Mouse (Mus musculus) ES-Bruce4 (cell line): Measurements from ENCODE around the gene Csf2rb2. TPM values are rescaled to one million over a fixed set of nuclear protein-coding genes. Genes with fewer than 3 reads are reported as not detected.

ENCODE experiments used
- H3K27ac ChIP-seq: 2 replicates; pipeline ENCODE4 v1.5.1; 2012; ENCODE audit warnings: low read length, inconsistent platforms; ENCODE audit not compliant: insufficient read depth
- H3K27me3 ChIP-seq: 2 replicates; pipeline ENCODE4 v1.6.1; 2012; ENCODE audit warnings: mild to moderate bottlenecking, low read length, inconsistent platforms; ENCODE audit not compliant: control insufficient read depth, poor library complexity, insufficient read depth, severe bottlenecking
- H3K36me3 ChIP-seq: 2 replicates; pipeline ENCODE4 v1.6.1; 2012; ENCODE audit warnings: inconsistent platforms, mild to moderate bottlenecking, low read length, moderate library complexity; ENCODE audit not compliant: control insufficient read depth, poor library complexity, insufficient read depth, severe bottlenecking
- H3K4me1 ChIP-seq: one replicate; pipeline ENCODE4 v1.8.1; 2011; ENCODE audit warnings: low read length; ENCODE audit not compliant: control insufficient read depth, insufficient read depth
- H3K4me3 ChIP-seq: 2 replicates; pipeline ENCODE4 v1.5.1; 2011; ENCODE audit warnings: low read depth, mild to moderate bottlenecking, low read length
- H3K9ac ChIP-seq: 2 replicates; pipeline ENCODE4 v1.6.1; 2012; ENCODE audit warnings: low read depth, mild to moderate bottlenecking, inconsistent platforms; ENCODE audit not compliant: poor library complexity, severe bottlenecking
- H3K9me3 ChIP-seq: replicated peaks from 2 replicates; pipeline ENCODE4 v1.6.1; 2012; ENCODE audit warnings: mild to moderate bottlenecking, low read length, inconsistent platforms; ENCODE audit not compliant: control insufficient read depth, poor library complexity, insufficient read depth, severe bottlenecking
- CTCF ChIP-seq: IDR thresholded peaks from one replicate; pipeline ENCODE4 v1.8.1; 2011; ENCODE audit warnings: low read depth, low read length
- EP300 ChIP-seq: IDR thresholded peaks from 2 replicates; pipeline ENCODE4 v1.6.1; 2011; ENCODE audit warnings: low read depth, low read length; ENCODE audit not compliant: insufficient read depth
- POLR2A ChIP-seq: IDR thresholded peaks from one replicate; pipeline ENCODE4 v1.8.1; 2011; ENCODE audit warnings: low read length; ENCODE audit not compliant: insufficient read depth
- polyA plus RNA-seq: library from polyadenylated mRNA; stranded (reverse); fragments of >200 nt; gene quantifications from 2 replicates; pipeline ENCODE4 v1.2.4, GENCODE M21; 2011; ENCODE audit warnings: low read depth; ENCODE audit not compliant: missing spikeins, insufficient read depth, insufficient read length

Csf2rb2 gene
- polyA plus RNA-seq, 1 experiment: not detected

DNA sequence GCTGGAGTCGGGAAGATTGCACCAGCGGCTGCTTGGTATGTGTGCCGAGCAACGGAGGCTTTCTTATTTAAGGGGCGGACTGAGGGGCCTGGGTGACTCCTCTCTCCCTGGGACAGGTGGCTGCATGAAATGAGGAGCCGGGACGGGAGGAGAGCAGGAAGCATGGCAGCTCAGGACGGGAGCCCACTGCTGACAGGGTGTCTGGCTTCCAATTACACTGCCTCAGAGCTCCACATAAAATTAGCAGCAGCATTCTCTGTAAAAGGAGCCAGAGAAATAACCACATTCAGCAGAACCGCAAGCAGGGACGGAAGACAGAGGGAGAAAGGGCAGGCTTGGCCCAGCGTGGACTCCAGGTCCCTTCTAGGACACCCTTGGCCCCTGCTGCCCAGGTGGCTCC, 64.2 kb downstream of the Csf2rb2 start:
- H3K27me3 ChIP-seq: no peaks in the 10 kb centered on the region
- no peaks in the 10 kb centered on the region for H3K4me1 ChIP-seq
- no peak overlapping the region for H3K9ac ChIP-seq
- H3K27ac ChIP-seq: no peak overlapping the region
- TF ChIP-seq POLR2A: no peak
- no peak for TF ChIP-seq EP300
- TF ChIP-seq CTCF: no peak
- H3K4me3 ChIP-seq: no peak overlapping the region
- H3K36me3 ChIP-seq: no peaks in the 10 kb centered on the region
- no peaks in the 10 kb centered on the region for H3K9me3 ChIP-seq

DNA sequence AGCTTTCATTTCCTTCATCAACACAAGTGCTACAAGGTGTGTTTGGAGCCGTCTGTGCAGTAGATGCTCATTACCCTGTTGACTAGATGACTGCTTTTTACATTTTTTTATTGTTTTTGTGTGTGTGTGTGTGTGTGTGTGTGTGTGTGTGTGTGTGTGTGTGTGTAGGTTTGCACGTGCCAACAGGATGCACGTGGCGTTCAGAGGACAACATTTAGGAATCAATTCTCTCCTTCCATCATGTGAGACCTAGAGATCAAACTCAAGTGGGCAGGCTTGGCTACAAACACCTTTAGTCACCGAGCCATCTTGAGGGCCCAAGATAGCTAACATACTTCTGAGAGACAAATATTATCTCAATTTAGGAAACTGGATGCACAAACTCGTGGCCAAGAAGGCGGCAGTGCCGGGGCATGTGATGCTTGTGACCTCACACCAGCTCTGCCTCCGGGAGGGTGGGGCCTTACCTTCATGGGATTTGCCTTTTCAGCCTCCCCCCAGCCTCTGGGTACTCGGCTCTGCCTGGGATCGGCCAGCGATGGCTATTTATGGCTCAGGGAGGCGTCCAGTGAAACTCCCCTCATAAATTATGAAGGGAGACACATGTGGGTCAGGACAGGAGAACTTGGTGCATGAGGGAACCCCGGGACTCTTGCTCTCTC, 65.4 kb downstream of the Csf2rb2 start:
- no peak overlapping the region for H3K4me3 ChIP-seq

DNA sequence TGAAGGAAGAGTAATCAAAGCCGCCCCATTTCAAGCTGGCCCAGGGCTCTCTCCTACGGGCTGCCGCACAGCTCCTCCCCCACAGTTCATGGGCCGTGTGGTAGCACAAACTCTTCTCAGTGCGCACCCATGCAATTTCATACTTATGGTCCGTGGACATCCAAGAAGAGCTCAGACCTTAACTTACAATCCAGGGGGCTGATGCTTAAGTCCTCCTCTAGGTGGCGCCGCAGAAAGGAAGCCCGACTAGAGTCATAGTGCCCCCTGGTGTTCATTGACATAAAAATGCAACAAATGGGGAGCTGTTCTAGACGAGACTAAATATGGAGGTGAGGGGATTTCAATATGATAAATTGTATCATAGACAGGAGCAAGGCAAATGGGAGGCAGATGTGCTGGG, 66.1 kb downstream of the Csf2rb2 start:
- no peak overlapping the region for H3K27ac ChIP-seq
- H3K4me3 ChIP-seq: no peak overlapping the region
- H3K9ac ChIP-seq: no peak overlapping the region
- no peaks in the 10 kb centered on the region for H3K9me3 ChIP-seq
- no peaks in the 10 kb centered on the region for H3K27me3 ChIP-seq
- no peaks in the 10 kb centered on the region for H3K36me3 ChIP-seq
- H3K4me1 ChIP-seq: no peaks in the 10 kb centered on the region
- TF ChIP-seq POLR2A: no peak
- peak; percentile 99 for TF ChIP-seq CTCF

More for the DNA sequence above, 65.4 kb downstream of the Csf2rb2 start:
- Histone ChIP-seq H3K9me3 (no peaks in the 10 kb centered on the region), H3K36me3 (no peaks in the 10 kb centered on the region), H3K9ac (no peak overlapping the region), H3K27me3 (no peaks in the 10 kb centered on the region), H3K4me1 (no peaks in the 10 kb centered on the region), H3K27ac (no peak overlapping the region)
- TF ChIP-seq POLR2A: no peak
- TF ChIP-seq CTCF: no peak
- no peak for TF ChIP-seq EP300

DNA sequence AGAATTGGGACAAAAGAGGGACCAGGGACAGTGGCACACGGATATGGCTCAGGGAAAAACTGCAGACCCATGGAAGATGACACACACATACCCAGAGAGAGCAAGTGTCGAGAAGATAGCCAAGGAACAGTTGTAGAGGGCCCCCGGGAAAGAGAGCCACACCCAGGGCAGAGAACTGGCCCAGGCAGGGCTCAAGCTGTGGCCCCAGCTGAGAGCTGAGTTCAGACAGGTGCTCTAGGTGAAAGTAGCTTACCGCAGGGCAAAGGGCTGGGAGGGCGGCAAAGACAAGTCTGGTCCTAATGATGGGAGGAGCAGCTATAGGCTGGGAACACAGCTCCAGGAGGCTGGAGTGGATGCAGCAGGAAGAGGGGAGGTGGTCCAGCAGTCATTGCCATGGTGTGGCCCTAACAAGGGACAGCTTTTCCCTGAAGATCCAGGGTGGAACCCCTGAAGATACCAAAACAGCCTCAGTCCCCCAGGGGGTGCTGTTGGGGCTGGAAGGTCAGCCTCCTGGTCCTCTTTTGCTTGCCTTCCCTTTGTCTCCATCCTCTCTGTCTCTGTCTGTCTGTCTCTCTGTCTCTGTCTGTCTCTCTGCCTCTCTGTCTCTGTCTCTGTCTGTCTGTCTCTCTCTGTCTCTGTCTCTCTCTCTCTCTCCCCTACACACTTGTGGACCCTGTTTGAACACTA, 70.6 kb downstream of the Csf2rb2 start:
- Histone ChIP-seq H3K4me3 (no peak overlapping the region), H3K4me1 (no peaks in the 10 kb centered on the region), H3K9me3 (0 out of 2 replicates have a peak, but pooled peaks cover 3% of the 10 kb centered on the region), H3K9ac (no peak overlapping the region), H3K27me3 (no peaks in the 10 kb centered on the region), H3K27ac (no peak overlapping the region), H3K36me3 (no peaks in the 10 kb centered on the region)
- TF ChIP-seq POLR2A (no peak), EP300 (no peak), CTCF (peak; percentile 17)

Other genes with a start within 250 kb of the Csf2rb2 start
- gene Cacng2, start 185.7 kb downstream of the Csf2rb2 start, polyA plus RNA-seq: not detected in 2 replicates
- 19.4 and 19.8 TPM in 2 replicates for gene Ift27, start 131.6 kb downstream of the Csf2rb2 start, polyA plus RNA-seq
- gene Pvalb, start 99.3 kb downstream of the Csf2rb2 start, polyA plus RNA-seq: not detected in 2 replicates
- gene Ncf4, start 60.9 kb downstream of the Csf2rb2 start, polyA plus RNA-seq: not detected in 2 replicates
- gene Csf2rb, start 20.0 kb upstream of the Csf2rb2 start, polyA plus RNA-seq: 0.58 and 1.1 TPM in 2 replicates
- gene Tex33, start 90.2 kb upstream of the Csf2rb2 start, polyA plus RNA-seq: not detected in 2 replicates
- 9.8 and 10.5 TPM in 2 replicates for gene Tst, start 100.2 kb upstream of the Csf2rb2 start, polyA plus RNA-seq
- 15.4 and 18.4 TPM in 2 replicates for gene Mpst, start 100.7 kb upstream of the Csf2rb2 start, polyA plus RNA-seq
- gene Kctd17, start 122.8 kb upstream of the Csf2rb2 start, polyA plus RNA-seq: 31.4 and 35.9 TPM in 2 replicates
- gene Tmprss6, start 162.9 kb upstream of the Csf2rb2 start, polyA plus RNA-seq: 0.70 TPM in 1 of 2 replicates, not detected in the other
- 0.37 and 0.42 TPM in 2 replicates for gene Il2rb, start 189.6 kb upstream of the Csf2rb2 start, polyA plus RNA-seq
- gene C1qtnf6, start 225.7 kb upstream of the Csf2rb2 start, polyA plus RNA-seq: 5.1 and 7.4 TPM in 2 replicates
- gene Sstr3, start 239.0 kb upstream of the Csf2rb2 start, polyA plus RNA-seq: not detected in 2 replicates